Mouse (Mus musculus): ENCODE data around the gene Large1.
"Not testable (repeated sequence)": the region's sequence is repeated elsewhere in the genome, so short reads cannot be mapped to it uniquely, and the experiment has no call there.

GRCm38 (mm10) chr8:73373001-73373400 lies 19.7 kb upstream of the Large1 start:
- not testable (repeated sequence) for TF ChIP-seq CTCF, EP300 (IDR thresholded peaks at IDR 0.05; ENCODE audit: low read depth)
